Mouse (Mus musculus) heart, embryonic 15.5 days (tissue): Measurements from ENCODE around the gene Ehhadh. TPM values are rescaled to one million over a fixed set of nuclear protein-coding genes. Genes with fewer than 3 reads are reported as not detected.
"Not testable (repeated sequence)": the region's sequence is repeated elsewhere in the genome, so short reads cannot be mapped to it uniquely, and the experiment has no call there.

Source experiments
- ATAC-seq: fragments of 200-750 bp; cut with Nextera tagmentation; replicated peaks from 2 replicates; pipeline ENCODE4 v1.8.0; 2017; ENCODE audit warnings: low read depth, moderate TSS enrichment; ENCODE audit not compliant: insufficient number of reproducible peaks, insufficient read depth, low FRiP score
- H3K27ac ChIP-seq: fragments of 300-500 bp; sonication (generic); 2 replicates; pipeline ENCODE4 v1.5.1; 2015; ENCODE audit warnings: mild to moderate bottlenecking, inconsistent platforms
- H3K27me3 ChIP-seq: fragments of 300-500 bp; sonication (generic); 2 replicates; pipeline ENCODE4 v1.6.1; 2015; ENCODE audit warnings: inconsistent platforms
- H3K36me3 ChIP-seq: fragments of 300-500 bp; sonication (generic); 2 replicates; pipeline ENCODE4 v1.6.1; 2015; ENCODE audit warnings: mild to moderate bottlenecking, inconsistent platforms
- H3K4me1 ChIP-seq: fragments of 300-500 bp; sonication (generic); replicated peaks from 2 replicates; pipeline ENCODE4 v1.6.1; 2015; ENCODE audit warnings: inconsistent platforms
- H3K4me2 ChIP-seq: fragments of 300-500 bp; sonication (generic); 2 replicates; pipeline ENCODE4 v1.6.1; 2015; ENCODE audit warnings: inconsistent platforms, mild to moderate bottlenecking, moderate library complexity
- H3K4me3 ChIP-seq: fragments of 300-500 bp; sonication (generic); 2 replicates; pipeline ENCODE4 v1.5.1; 2015; ENCODE audit warnings: mild to moderate bottlenecking, inconsistent platforms
- H3K9ac ChIP-seq: fragments of 300-500 bp; sonication (generic); 2 replicates; pipeline ENCODE4 v1.6.1; 2015; ENCODE audit warnings: mild to moderate bottlenecking, inconsistent platforms
- H3K9me3 ChIP-seq: fragments of 300-500 bp; sonication (generic); replicated peaks from 2 replicates; pipeline ENCODE4 v1.6.1; 2016; ENCODE audit warnings: inconsistent platforms
- WGBS: fragments of 180-500 bp; shearing (Covaris S2); methylation state at CpG from one replicate; pipeline ENCODE4 v1.1.7; 2015; ENCODE audit warnings: mixed read lengths; 5-methylcytosine and 5-hydroxymethylcytosine counted together
- polyA plus RNA-seq: library from polyadenylated mRNA; unstranded; fragments of >200 nt; fragmentation: Nextera tagmentation; extraction: Ambion mirVana; gene quantifications from 2 replicates; pipeline ENCODE4 v1.2.1, GENCODE M21; 2015

The Ehhadh gene
- polyA plus RNA-seq, 1 experiment from 2014 or later: 2.4 TPM

DNA sequence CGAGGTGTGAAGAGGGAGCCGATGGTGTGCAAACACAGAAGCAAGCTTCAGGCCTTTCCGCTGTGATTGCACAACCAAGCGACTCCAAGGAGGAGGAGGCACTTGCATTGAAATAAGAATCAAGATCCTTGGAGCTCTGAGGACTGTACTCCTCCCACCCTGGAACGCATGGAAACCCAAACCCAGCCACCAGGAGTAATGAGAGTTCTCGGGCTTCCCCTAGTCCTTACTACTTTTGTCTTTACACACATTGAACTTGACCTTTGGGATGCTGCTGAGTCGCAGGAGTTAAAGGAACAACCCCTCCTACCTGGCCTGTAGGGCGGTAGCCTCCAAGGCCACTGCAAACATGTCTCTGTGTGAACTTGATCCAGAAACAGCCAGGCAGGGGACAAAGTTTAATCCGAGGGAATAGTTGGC, 38.0 kb upstream of the Ehhadh start:
- Histone ChIP-seq H3K4me3 (no peak overlapping the region), H3K36me3 (no peaks in the 10 kb centered on the region), H3K4me1 (peaks cover 6% of the 10 kb centered on the region), H3K4me2 (no peak overlapping the region), H3K27me3 (no peaks in the 10 kb centered on the region), H3K9ac (no peak overlapping the region), H3K27ac (no peak overlapping the region), H3K9me3 (no peaks in the 10 kb centered on the region)
- WGBS: 69% methylated on average over 9 of the region's 9 CpGs
- ATAC-seq: no peak

DNA sequence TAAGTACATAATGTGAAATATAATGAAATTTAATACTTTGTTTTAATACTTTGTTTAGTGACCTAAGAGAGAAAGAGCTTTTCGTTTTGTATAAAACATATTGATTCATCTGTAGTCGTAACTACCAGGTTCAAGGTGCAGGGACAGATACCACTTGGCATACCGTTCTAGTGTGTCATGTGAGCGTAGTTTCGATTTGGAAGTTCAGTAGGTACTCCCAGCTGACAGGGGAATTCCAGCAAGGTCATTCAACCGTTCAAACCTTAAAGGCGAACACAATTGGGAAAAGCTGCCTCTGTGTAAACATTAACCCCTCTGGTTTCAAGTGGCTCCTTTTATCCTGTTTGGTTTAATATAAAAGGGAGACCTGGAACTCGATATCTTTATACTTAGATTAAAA, 31.0 kb upstream of the Ehhadh start:
- Histone ChIP-seq H3K27ac (no peak overlapping the region; the same call in 1 of the 2 replicates), H3K4me1 (no peaks in the 10 kb centered on the region), H3K4me3 (no peak overlapping the region), H3K9me3 (no peaks in the 10 kb centered on the region), H3K4me2 (peak overlapping the region; percentile 33; the same call in 1 of the 2 replicates), H3K9ac (no peak overlapping the region), H3K36me3 (no peaks in the 10 kb centered on the region), H3K27me3 (no peaks in the 10 kb centered on the region)
- no peak for ATAC-seq
- 48% methylated on average over 8 of the region's 8 CpGs for WGBS

DNA sequence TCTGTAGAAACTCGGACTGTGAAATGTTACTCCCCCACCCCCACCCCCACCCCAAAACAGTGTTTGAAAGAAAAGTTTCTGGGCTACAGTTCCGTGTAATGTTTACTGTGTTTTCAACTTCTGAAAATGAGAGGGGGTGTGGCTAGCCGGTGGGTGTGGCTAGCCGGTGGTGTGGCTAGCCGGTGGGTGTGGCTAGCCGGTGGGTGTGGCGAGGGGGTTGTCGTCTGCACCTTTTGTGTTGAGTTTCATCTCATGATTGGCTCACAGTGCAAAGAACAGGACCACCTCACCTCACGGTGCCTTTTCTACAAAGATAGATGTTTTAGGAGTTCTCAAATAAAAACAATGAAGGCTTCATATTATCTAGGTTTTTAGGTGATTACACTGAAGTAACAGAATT, 30.5 kb upstream of the Ehhadh start:
- no peak overlapping the region for H3K9ac ChIP-seq
- no peak overlapping the region for H3K27ac ChIP-seq
- H3K4me1 ChIP-seq: no peaks in the 10 kb centered on the region
- ATAC-seq: no peak
- H3K9me3 ChIP-seq: no peaks in the 10 kb centered on the region
- H3K27me3 ChIP-seq: no peaks in the 10 kb centered on the region
- H3K36me3 ChIP-seq: no peaks in the 10 kb centered on the region
- no peak overlapping the region for H3K4me3 ChIP-seq
- 44% methylated on average over 9 of the region's 9 CpGs for WGBS
- H3K4me2 ChIP-seq: peak overlapping the region; percentile 33; the same call in 1 of the 2 replicates

DNA sequence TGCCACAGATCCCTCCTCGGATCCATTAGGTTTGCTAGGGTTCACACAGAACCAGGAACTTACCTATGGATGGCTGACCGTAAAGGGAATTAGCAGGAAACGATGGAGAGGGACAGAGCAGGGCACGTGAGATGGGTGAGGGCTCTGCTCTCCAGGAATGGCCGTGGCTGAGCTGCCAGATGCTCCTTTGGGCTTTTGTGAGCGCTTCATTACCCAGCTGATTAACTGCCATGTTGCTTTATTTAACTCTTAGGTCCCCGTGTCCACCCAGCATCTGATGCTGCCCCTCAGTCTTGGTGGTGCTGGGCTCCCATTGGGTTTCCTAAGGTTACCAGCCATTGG, 28.0 kb upstream of the Ehhadh start:
- Histone ChIP-seq H3K9me3 (no peaks in the 10 kb centered on the region), H3K4me1 (no peaks in the 10 kb centered on the region), H3K27ac (no peak overlapping the region), H3K9ac (no peak overlapping the region), H3K27me3 (no peaks in the 10 kb centered on the region), H3K4me2 (no peak overlapping the region), H3K4me3 (no peak overlapping the region), H3K36me3 (no peaks in the 10 kb centered on the region)
- 70% methylated on average over 7 of the region's 7 CpGs for WGBS
- no peak for ATAC-seq

DNA sequence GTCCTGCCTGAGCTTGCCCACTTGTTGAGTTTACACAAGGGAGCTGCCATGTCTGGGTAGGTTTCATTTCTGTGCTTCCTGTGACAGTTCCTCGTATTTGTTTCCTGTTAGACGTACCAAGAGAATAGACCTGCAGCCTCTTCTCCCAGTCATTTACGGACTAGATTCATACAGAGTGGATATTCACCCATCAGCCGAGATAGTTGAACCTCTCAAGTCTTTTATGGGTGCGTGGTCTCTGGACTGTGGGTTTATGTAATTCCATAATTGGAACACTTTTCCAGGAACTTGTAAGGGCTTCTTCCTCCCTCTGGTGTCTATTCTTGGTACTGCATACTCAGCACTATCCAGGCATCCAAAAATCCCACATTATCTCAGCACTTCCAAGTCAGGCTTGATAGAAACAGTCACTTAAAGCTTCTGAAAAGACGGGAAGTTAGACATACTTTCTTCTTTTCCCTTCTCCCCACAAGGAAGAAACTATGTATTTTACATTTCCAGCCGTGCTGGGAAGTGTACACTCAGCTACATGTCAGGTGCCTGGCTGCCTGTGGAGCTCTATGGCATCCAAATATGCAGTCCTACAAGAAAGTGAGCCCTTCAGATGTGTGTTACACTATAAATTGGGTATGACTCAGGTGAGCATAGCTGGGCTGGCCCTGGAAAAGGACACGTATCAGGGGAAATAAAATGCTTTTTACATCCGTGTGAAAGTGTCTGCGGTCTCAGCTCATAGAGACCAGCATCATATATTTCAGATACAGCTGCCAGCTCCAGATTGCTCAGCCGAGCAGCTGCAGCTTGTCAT, 27.5 kb upstream of the Ehhadh start:
- WGBS: 61% methylated on average over 11 of the region's 11 CpGs
- Histone ChIP-seq H3K9ac (no peak overlapping the region), H3K4me3 (no peak overlapping the region), H3K27ac (no peak overlapping the region), H3K9me3 (no peaks in the 10 kb centered on the region), H3K27me3 (no peaks in the 10 kb centered on the region), H3K36me3 (no peaks in the 10 kb centered on the region), H3K4me1 (no peaks in the 10 kb centered on the region), H3K4me2 (peak overlapping the region; percentile 41; the same call in 1 of the 2 replicates)
- 0 out of 2 replicates have a peak, but pooled peaks have one; percentile 27 for ATAC-seq

DNA sequence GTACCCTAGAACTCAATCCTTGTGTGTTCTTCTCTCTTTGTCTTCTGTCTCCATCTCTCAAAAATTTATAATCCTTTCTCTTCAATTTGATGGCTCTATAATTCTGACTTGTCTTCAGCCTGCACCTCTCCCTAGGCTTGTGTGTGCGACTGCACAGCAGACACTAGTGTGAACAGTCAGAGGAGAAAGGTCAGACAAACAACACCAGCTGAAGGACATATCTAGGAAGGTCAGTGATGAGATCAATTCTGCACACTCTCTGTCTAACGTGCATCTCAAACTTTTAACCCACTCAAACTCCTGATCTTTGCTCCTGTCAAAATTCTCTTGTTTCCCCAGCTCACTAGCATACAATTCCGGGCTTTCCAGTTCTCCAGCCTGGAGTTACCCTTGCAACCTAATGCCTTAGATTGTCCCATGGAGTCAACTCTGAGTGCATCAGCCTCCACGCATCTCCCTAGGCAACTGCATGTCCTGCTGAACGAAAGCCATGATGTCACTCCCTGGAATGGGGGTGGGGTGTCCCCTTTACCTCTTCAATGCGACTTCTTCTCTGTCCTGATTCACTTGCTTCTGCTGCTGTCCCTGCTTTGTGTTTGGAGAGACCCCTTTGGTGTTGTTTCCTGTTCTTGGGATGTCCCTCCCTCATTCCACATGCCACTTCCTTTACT, 25.7 kb upstream of the Ehhadh start:
- H3K36me3 ChIP-seq: no peaks in the 10 kb centered on the region
- no peak for ATAC-seq
- 56% methylated on average over 6 of the region's 6 CpGs for WGBS
- no peak overlapping the region for H3K27ac ChIP-seq
- no peak overlapping the region for H3K9ac ChIP-seq
- no peaks in the 10 kb centered on the region for H3K4me1 ChIP-seq
- no peaks in the 10 kb centered on the region for H3K27me3 ChIP-seq
- no peak overlapping the region for H3K4me2 ChIP-seq
- no peaks in the 10 kb centered on the region for H3K9me3 ChIP-seq
- H3K4me3 ChIP-seq: no peak overlapping the region

DNA sequence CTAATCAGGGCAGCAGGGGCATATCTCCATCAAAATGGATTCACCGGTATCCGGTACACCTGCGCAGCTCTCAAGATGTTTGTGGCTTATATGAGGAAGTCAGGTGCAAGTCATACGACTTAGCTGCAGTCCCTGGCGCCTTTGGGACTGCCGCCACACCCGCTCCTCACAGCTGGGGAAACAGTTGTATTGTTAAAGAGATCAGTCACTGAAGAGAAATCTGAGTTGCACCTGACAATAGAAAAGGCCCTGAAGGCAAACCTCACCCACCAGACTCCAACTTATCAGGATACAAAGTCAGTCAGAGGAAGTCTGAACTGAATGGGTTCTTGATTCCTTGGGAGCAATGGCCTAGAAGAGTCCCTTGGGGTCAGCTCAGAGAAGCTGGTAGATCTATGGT, 20.2 kb upstream of the Ehhadh start:
- H3K27ac ChIP-seq, ATAC-seq, H3K9me3 ChIP-seq, H3K4me2 ChIP-seq, H3K4me1 ChIP-seq, H3K9ac ChIP-seq, H3K27me3 ChIP-seq, H3K4me3 ChIP-seq, H3K36me3 ChIP-seq: not testable (repeated sequence)
- 86% methylated on average over 7 of the region's 7 CpGs for WGBS

DNA sequence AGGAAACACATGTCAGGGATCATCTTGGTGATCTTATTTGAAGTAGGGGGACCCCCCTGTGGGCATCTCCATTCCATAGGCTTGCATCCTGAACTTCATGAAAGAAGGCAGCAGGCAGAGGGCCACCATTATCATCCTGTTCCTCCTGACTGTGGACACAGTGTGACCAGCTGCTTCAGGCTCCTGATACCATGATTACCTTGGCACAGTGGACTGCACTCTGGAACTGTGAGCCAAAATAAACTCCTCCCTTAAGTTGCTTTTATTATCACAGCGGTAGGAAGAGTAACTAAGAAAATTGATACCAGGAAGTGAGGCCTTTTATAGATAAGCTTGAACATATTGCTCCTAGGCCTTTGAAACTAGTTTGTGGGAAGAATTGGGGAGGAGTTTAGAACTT, 19.3 kb upstream of the Ehhadh start:
- H3K4me3 ChIP-seq: no peak overlapping the region
- no peak overlapping the region for H3K27ac ChIP-seq
- no peak overlapping the region for H3K9ac ChIP-seq
- no peaks in the 10 kb centered on the region for H3K9me3 ChIP-seq
- no peaks in the 10 kb centered on the region for H3K27me3 ChIP-seq
- ATAC-seq: no peak
- H3K4me1 ChIP-seq: no peaks in the 10 kb centered on the region
- peaks cover under 1% of the 10 kb centered on the region; the same call in 1 of the 2 replicates for H3K36me3 ChIP-seq
- H3K4me2 ChIP-seq: no peak overlapping the region
- WGBS: 69% methylated on average over 1 of the region's 1 CpGs

DNA sequence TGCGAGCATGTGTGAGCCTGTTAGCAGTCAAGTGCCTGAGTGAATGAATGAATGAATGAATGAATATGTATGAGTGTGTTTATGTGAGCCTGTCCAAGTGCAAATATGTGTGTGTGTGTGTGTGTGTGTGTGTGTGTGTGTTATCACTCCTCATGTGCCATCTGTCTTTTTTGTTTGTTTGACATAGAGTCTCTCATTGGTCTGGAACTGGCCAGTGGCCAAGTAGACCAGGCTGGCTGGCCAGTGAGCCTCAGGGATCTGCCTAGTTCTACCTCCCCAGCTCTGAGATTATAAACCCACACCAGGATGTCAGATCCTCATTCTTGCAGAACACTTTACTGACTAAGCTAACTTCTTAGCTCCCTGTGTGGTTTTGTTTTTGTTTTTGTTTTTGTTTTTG, 16.7 kb upstream of the Ehhadh start:
- H3K4me3 ChIP-seq: no peak overlapping the region
- H3K9me3 ChIP-seq: no peaks in the 10 kb centered on the region
- peaks cover 11% of the 10 kb centered on the region; the same call in 1 of the 2 replicates for H3K36me3 ChIP-seq
- no peak overlapping the region for H3K9ac ChIP-seq
- no peak overlapping the region for H3K4me2 ChIP-seq
- ATAC-seq: no peak
- H3K27me3 ChIP-seq: no peaks in the 10 kb centered on the region
- H3K4me1 ChIP-seq: no peaks in the 10 kb centered on the region
- H3K27ac ChIP-seq: no peak overlapping the region
- WGBS: 92% methylated on average over 1 of the region's 1 CpGs

DNA sequence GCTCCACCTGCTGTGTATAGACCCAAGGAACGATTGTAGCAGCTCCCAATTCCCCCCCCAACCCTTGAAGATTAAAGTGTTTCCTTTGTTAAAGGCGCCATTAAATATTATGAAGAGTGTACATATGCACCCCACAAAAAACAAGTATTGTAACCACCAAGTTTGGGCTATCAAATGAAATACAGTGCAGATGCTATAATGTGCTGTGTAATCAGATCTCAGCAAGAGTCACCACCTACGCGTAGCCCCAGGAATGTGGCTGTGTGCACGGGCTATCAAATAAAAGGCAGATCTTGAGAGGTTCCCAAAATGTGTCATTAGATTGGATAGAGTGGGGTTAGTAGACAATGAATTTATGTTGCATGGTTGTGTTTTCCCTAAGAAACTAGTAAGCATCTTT, 7.5 kb upstream of the Ehhadh start:
- ATAC-seq: no peak
- H3K27ac ChIP-seq: no peak overlapping the region
- peaks cover 6% of the 10 kb centered on the region; the same call in 1 of the 2 replicates for H3K36me3 ChIP-seq
- H3K4me1 ChIP-seq: peaks cover 9% of the 10 kb centered on the region
- no peaks in the 10 kb centered on the region for H3K9me3 ChIP-seq
- no peaks in the 10 kb centered on the region for H3K27me3 ChIP-seq
- H3K4me2 ChIP-seq: peak overlapping the region; percentile 94
- 23% methylated on average over 5 of the region's 5 CpGs for WGBS
- 0 out of 2 replicates have a peak overlapping the region, but pooled peaks have one; percentile 90 for H3K9ac ChIP-seq
- peak overlapping the region; percentile 95 for H3K4me3 ChIP-seq

DNA sequence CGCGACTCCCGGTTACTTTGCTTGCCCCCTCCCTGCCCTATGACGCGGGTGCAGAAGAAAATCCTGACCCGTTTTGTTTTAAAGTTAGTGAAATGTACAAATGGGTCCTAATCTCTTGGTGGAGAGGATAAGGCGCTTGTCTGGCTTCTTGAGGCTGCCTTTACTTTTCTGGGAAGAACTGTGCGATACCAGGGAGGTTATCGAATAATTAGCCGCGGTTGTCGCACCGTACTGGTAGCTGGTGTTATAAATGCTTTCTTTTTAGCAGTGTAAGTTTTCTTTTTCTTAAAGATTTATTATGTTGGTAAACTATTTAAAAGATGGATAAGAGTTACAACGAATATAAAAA, 7.1 kb upstream of the Ehhadh start:
- Histone ChIP-seq H3K4me1 (peaks cover 9% of the 10 kb centered on the region), H3K4me2 (peak overlapping the region; percentile 94), H3K4me3 (peak overlapping the region; percentile 95), H3K9me3 (no peaks in the 10 kb centered on the region), H3K27me3 (no peaks in the 10 kb centered on the region), H3K9ac (peak overlapping the region; percentile 90), H3K27ac (peak overlapping the region; percentile 93), H3K36me3 (peaks cover 6% of the 10 kb centered on the region; the same call in 1 of the 2 replicates)
- ATAC-seq: no peak
- 1% methylated on average over 14 of the region's 14 CpGs for WGBS
